Mouse (Mus musculus) embryonic fibroblast, embryonic 13.5 days (primary cell): Measurements from ENCODE around the gene Olfr374.

Experiments used
- CTCF ChIP-seq: IDR thresholded peaks from 2 replicates; pipeline ENCODE4 v1.5.1; 2011; ENCODE audit warnings: mild to moderate bottlenecking, control low read depth, low read length, moderate library complexity, borderline replicate concordance; ENCODE audit not compliant: insufficient read depth
- POLR2A ChIP-seq: IDR thresholded peaks from 2 replicates; pipeline ENCODE4 v1.6.1; 2011; ENCODE audit warnings: low read depth, mild to moderate bottlenecking, control low read depth, low read length, moderate library complexity

GRCm38 (mm10) chr8:72147266-72147665 lies 40.4 kb downstream of the Olfr374 start:
- no peak for TF ChIP-seq CTCF
- no peak for TF ChIP-seq POLR2A
